Mouse (Mus musculus) left cerebral cortex, adult 8-10 months (tissue): ENCODE measurements at regions not wholly inside any gene's neighbourhood (a gene's known extent, or its start where the extent isn't known, plus 50 kb on each side); places are given as distances from the start of the nearest gene placed in this dataset.
"Not testable (repeated sequence)": the region's sequence is repeated elsewhere in the genome, so short reads cannot be mapped to it uniquely, and the experiment has no call there.

Experiments used
- DNase-seq, 2 experiments: peaks; one replicate each; pipeline ENCODE4 v3.0.0; 2022; ENCODE audit warnings: low spot score in 2 of 2

DNA sequence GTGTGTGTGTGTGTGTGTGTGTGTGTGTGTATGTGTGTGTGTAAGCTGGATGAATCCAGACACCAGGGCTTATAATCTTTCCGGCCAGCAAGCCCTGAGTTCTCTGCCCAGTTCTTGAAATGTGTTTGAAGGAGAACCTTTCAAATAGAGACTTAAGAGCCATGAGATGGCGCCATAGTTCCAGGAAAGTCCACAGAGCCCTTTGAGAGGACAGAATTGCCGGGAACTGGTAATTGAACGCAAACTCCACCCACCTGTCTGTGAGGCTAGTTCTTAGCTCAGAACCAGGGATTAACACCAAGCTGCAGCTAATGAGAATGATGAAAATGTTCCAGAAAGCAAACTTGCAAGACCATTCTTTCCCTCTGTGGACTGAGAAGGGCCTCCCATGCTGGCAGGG is 72.2 kb downstream of the Trim42 start:
- peak; percentile 13 to 30 for DNase-seq

DNA sequence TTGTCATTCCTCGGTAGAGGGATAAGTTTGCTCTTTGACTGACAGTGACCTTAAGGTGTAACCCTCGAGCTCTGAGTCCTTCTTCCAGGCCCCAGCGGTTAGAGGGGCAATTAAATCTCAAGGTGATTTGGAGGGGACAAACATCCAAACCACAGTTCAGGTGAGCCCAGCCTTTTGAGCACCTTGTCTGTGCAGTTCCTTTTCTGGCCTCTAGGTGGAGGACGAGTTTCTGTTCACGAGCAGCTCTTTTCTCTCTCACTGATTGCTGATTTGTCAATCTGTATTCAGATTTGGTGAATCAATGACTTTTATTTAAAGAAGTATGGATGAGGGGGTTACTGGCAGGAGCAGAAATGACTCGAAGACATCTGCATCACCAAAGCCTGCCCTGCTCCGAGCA is 74.0 kb downstream of the Trim42 start:
- peak in 1 of 2 experiments; percentile 10 for DNase-seq

DNA sequence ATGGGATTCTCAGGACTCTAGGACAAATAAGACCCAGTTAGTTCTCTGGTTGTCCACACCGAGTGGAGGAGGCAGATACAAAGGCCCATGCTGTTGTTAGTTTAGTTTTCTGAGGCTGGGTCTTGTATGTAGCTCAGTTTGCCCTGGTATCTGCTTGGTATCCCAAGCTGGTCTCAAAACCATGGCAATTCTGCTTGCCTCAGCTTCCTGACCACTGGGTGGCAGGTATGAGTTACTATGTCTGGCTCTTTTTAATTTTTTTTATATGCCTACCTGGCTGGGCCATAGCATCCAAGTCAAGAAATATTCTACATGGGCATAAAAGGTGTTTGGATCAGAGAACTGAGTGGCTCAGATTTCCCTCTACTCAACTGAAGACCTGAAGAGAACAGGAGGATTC is 77.9 kb downstream of the Trim42 start:
- DNase-seq = no peak

DNA sequence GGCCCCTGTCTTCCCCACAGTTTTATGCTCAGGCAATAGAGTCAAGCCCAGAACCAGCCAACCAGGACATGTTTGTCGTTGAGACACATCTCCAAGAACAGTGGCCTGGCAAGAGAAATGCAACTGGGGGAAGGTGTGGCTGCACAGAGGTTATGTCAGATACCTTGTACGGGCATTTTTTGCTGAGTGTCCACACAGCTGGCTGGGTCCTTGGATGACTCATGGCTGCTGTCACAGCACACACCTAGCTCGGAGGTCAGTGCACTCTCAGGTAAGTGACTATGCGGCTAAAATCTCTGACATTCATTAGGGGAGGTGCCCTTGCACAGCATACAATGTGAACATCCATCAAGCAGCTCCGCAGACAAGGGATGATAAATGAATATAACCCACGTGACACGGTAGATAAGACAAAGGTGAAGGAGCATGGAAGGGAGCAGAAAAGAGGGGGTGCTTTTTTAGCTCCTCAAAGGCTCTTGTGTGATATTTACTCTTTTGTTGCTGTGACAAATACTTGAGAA is 85.4 kb downstream of the Trim42 start:
- DNase-seq = no peak

DNA sequence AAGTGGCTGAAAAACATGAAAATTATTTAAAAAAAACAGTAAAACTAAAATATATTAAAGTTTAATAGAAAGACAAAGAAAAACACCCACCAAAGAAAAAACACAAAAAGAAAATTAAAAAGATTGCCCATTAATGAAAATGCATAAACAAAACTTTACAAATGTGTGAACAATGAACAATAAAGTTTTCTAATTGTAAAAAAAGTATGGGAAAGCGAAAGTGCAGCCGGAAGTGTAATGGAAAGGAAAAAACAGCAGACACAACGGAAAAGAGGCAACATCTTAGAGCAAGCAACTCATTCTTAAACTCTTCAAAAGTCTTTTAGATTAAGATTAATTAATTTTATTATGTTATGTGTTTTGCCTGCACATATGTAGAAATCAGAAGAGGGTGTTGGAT is 87.7 kb downstream of the Trim42 start:
- DNase-seq = no peak

DNA sequence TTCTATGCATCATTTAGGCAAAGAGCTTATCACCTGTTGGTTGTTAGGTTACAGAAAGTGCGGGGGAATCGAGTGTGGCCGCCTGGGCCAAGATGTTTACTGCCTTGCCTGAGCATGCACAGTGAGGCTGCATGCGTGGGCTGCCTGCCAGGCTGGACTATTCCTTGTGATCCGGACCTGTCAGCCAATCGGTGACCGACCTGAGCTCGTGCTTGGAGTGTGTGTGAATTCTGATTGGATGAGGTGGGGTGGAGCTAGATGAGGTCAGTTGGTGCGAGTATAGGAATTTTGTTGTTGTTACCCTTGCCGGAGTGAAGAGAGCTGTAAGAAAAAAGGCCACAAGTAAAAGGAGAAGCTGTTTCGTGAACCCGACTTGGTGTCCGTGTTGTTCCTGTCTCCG is 94.3 kb downstream of the Trim42 start:
- DNase-seq = not testable (repeated sequence)

DNA sequence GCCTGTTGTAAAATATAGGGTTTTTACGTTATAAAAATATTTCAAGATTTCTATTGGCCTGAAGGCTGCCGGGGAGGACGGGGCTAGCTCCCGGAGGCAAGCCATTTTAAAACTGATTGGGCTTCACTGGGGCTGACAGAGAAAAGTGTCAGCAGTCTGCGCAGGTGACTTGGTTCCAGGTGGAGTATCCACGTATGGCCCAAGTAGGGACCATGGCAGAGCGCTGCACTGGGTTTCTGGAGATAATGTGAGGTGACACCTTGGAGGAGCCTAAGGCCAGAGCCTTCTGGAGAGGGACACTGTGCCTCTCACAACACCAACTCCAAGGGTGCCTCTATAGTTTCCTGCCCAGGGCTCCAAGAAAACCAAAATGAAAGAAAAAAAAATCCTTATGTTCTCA is 95.9 kb downstream of the Trim42 start:
- DNase-seq = no peak

DNA sequence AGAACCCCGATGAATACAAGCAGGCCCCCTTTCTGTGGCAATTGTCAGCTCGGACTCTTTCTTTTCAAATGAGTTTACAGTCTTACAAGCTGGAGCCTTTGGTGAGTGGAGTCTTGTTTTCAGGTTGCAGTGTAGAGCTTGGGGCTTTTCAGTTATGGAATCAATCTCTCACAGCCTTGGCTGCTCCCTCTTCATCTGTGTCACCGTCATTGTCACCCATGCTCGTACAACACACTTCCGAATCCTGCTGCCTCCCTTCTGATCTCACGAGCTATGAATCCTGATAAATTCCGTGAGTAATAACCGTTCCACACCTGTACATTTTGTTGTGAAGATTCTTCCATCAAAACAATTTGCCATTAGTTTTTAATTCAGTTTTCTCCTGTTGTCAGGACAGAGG is 97.7 kb downstream of the Trim42 start:
- DNase-seq = no peak

DNA sequence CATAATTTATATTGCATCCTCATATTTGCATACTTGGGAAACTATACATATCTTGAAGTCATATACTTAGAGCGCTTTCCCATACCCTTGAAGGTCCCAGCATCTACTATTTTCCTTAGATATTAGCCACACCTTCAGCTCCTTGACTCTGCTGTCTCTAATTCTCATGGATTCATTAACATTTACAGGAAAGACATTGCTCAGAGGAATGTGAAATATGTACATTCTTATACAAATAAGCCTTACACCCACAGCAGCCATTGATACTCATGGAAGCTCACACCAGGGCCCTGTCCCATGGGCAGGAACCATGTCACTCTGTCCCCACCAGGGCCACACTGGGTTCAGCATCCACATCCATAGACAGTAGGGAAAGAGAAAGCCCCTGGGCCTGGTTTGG is 122.1 kb downstream of the Trim42 start:
- no peak for DNase-seq

DNA sequence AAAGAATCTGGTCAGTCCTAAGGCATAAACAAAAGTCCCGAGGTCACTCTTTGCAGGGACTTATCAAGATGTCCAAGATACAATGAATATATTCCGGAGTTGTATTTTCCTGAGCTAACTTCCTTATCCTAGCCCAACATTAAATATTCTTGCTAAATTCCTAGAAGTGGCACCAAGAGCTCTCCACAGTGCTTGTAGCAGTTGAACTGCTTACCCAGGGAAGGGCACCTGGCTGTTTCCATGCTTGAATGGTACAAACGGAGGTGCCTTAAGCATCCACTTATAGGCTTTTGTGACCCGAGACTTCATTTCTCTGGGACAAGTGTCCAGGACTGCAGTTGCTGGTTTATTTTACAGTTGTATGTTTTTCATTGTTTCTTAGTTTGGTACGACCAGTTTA is 115.1 kb upstream of the Slc25a36 start:
- DNase-seq = no peak

DNA sequence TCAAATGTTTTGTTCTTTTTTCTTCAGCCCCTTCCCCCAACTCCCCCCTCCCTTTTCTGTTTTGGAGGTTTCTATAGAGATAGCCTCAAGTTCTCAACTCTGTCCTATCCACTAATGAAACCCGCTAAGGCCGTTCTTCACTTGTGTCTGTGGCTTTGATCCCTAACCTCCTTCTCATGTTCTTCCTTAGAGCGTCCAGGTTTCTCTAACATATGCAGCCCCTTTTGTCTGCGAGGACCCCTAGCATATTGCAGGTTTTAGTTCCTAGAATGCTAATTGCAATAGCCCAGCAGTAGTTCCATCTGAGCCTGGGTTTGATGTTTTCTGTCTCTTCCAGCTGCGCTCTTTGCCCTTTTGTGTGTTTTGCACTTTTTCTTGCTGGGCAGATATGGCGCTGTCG is 113.6 kb upstream of the Slc25a36 start:
- DNase-seq = no peak

DNA sequence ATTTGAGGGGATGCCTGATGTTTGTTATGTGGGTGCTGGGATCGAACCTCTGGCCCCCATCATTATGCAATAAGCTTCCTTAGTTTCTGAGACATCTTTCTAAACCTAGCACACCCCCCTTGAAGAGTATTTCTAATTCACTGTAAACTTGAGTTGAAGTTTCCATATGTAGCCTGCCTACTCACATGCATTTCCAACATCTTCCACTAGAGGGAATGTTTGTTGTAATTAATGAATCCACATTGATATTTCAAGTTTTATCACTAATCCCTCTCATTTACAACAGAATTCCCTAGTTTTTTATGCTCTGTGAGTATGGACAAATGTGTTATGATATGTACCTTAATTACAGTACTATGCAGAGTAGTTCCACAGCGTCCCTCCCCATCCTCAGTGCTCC is 103.8 kb upstream of the Slc25a36 start:
- no peak for DNase-seq

DNA sequence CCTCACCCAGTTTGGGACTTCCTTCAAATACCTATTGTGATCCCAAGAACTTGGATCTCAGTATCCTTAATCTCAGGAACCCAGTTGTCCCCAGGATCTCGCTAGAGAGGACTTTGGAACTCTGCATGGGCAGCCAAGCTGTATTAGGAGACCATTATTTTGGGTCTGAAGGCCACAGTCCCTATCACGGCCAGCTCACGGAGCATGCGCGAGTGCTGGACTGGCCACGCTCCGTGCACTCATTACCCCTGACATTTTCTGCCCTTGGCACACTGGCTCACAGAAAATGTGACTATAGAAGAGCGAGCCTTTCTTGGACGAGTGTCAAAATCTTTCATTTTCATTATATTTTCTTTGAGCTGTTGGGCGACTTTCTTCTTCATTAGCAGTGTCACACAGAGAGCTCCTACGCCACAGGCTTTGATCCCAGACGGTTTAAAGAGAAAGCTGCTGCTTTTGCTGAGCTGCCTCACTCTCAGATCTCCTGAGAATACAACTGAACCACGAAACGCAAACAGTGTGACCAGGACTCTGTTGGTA is 79.4 kb upstream of the Slc25a36 start:
- DNase-seq = no peak

DNA sequence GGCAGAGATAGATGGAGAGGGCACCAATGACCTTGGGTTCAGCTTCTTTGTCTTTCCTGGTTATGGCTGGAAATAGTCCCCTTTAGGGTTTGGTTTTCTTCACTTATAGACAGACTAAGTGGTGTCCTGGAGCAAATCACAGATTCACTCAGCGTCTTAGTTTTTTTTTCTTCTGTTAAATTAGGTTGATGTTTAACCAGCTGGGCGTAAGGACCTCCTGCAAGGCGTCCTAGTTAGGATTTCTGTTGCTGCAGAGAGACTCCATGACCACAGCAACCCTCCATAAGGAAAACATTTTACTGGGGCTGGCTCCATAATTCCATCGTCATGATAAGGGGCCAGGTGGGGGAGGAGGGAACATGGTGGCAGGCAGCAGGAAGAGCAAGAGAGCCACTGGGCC is 78.7 kb upstream of the Slc25a36 start:
- DNase-seq = no peak

DNA sequence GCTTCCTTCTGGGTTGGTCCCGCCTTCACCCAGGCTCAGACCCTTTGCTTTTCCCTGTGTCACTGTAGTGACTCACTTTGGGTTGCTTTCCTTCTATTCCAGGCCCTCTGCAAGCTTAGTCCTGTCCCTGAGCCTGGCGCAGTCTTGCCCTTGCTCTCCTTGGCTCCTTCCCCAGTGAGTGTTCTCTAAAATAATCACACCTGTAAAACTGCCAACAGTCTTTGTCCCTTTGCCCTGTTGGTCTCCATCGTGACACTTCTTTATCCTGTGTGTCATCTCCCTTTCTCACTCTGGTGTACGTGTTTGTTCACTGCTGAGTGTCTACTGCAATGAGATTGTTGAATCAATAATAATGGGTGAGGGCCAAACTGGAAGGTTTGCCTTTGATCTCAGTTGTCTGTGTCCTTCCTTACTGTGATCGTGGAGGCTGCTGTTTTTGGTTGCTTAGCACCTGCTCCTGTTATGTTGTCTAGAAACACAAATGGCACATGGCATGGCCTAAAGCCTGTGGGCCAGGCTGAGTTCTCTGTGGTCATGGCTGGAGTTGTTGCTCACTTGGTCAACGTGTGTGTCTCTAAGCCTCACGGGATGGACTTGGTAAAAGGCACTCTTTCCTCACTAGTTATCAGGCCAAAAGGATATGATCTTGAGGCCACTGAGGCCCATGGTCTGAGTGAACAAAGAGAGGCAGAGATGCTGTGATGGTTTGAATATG is 77.8 kb upstream of the Slc25a36 start:
- no peak for DNase-seq

DNA sequence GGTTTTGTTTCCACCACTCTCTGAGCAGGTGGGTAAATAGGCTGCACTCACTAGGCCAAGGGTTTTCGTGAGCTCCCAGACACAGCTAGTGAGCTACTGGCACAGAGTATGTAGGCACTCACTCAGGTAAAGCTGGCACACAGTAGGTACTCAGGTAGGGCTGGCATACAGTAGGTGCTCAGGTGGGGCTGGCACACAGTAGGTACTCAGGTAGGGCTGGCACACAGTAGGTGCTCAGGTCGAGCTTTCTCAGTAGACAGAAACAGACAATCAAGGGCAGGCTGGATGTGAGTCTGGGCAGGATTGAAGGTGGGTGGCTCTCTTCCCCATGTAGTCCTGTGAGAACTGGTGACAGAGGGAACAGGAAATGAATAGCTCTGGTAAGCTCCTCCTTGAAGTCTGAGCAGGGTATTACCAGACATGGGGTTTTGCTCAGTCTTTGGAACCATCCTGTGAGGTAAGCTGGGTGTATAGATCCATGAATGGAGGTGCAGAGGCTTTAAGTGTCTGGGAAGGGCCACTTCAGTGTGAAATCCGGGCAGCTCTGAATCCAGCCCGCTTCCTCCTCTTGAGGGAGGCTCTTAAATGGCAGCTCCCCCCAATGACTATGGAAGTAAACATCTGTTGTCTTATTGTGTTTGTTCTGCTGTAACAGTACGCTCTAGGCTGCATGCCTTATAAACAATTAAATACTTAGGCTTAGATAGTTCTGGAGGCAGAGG is 62.4 kb upstream of the Slc25a36 start:
- DNase-seq = no peak

DNA sequence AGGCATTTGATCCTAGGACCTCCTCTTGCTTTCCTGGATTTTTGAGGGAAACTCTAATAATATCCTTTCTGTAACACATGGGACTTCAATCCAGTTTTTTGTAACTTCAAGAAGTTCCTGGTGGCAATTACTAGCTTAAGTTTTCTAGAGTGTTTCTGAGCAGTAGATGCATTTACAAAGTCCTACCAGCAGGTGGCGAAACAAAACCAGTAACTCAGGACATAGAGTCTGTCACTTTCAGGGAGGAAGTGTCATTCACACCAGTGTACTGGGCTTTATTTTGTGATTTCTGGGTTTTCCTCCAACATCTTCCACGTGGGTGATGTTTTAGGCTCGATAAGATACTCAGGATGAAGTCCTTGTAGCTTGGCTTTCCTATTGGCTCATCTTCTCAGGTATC is 61.1 kb upstream of the Slc25a36 start:
- peak in 1 of 2 experiments; percentile 3 for DNase-seq

DNA sequence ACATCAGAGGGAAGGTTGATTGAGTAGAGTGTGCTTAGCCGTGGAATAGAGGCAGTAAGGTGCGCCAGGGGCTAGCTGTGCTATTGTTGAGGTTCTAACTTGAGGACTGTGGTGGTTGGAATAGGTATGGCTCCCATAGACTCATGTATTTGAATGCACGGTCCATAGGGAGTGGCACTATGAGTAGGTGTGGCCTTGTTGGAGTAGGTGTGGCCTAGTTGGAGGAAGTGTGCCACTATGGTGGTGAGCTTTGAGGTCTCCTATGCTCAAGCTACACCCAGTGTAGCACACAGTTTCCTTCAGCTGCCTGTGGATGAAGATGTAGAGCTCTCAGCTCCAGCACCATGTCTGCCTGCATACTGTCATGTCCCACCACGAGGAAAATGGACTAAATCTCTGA is 60.5 kb upstream of the Slc25a36 start:
- no peak for DNase-seq

DNA sequence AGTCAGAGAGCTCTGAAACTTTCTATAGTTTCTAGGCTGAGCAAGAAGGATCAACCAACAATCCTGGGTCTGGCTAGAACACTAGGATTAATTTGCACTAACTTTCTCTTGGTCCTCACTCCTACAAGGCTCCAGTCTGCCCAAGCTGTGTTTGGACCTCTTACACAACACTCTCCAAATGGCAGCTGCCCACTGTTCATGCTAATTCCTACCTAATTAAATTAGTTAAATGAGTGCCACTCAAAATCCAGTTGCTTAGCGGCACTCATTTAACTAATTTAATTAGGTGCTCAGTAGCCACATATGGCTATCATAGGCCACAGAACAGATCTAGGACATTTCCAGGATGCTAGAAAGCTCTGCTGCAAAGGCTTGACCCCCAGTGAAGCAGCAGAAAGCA is 59.9 kb upstream of the Slc25a36 start:
- no peak for DNase-seq

DNA sequence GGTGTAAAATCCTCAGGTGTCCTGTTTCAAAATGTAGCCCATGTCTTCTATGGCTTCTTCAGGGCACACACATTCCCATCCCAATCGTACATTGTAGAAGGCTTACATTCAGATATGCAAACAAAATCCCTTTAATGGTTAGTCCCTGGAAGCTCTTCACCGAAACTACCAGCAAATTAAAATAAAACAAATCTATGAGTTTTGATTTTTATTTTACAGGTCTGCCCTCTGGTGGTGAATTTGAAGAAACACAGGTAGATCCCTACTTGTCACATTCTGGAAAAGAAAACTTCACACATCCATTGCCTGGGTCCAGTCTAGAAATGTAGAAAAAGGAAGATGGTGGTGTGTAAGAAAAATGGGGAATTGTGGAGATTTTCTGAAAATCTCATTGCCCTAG is 51.5 kb upstream of the Slc25a36 start:
- no peak for DNase-seq
